Mouse (Mus musculus) small intestine, adult 2 months (tissue): Measurements from ENCODE around the gene Abi2.

ENCODE experiments used
- CTCF ChIP-seq: fragments of 200-500 bp; IDR thresholded peaks from 2 replicates; pipeline ENCODE4 v1.5.1; 2012; ENCODE audit warnings: low read depth, mild to moderate bottlenecking, control low read depth, inconsistent platforms, low read length, moderate library complexity, mixed read lengths; ENCODE audit not compliant: insufficient replicate concordance, insufficient read length; ENCODE audit errors: extremely low read depth
- POLR2A ChIP-seq: fragments of 200-500 bp; IDR thresholded peaks from 2 replicates; pipeline ENCODE4 v1.6.1; 2012; ENCODE audit warnings: low read depth, mild to moderate bottlenecking, control low read depth, inconsistent platforms, low read length, moderate library complexity

GRCm38 (mm10) chr1:60485649-60486048 lies 76.2 kb downstream of the Abi2 start:
- no peak for TF ChIP-seq POLR2A
- no peak for TF ChIP-seq CTCF
